Mouse (Mus musculus) limb, embryonic 11.5 days (tissue): ENCODE results near the gene Gm36028. TPM values are rescaled to one million over a fixed set of nuclear protein-coding genes. Genes with fewer than 3 reads are reported as not detected.

Source experiments
- ATAC-seq: fragments of 200-750 bp; cut with Nextera tagmentation; 2 replicates; pipeline ENCODE4 v1.8.0; 2017; ENCODE audit warnings: low read depth; ENCODE audit not compliant: insufficient number of reproducible peaks, low FRiP score, low TSS enrichment
- DNase-seq: peaks from one replicate; pipeline ENCODE4 v3.0.0-alpha.2; 2015; ENCODE audit warnings: low spot score
- H3K27ac ChIP-seq: fragments of 300-500 bp; sonication (generic); replicated peaks from 2 replicates; pipeline ENCODE4 v1.5.1; 2014; ENCODE audit warnings: low read depth, mild to moderate bottlenecking, low read length
- H3K27me3 ChIP-seq: fragments of 300-500 bp; sonication (generic); 2 replicates; pipeline ENCODE4 v1.6.1; 2014; ENCODE audit warnings: mild to moderate bottlenecking, low read length, mixed read lengths; ENCODE audit not compliant: control insufficient read depth, insufficient read depth
- H3K36me3 ChIP-seq: fragments of 300-500 bp; sonication (generic); 2 replicates; pipeline ENCODE4 v1.6.1; 2014; ENCODE audit warnings: mild to moderate bottlenecking, low read length, moderate library complexity, mixed read lengths; ENCODE audit not compliant: control insufficient read depth, insufficient read depth
- H3K4me1 ChIP-seq: fragments of 300-500 bp; sonication (generic); 2 replicates; pipeline ENCODE4 v1.6.1; 2014; ENCODE audit warnings: low read length, mixed read lengths; ENCODE audit not compliant: control insufficient read depth, insufficient read depth
- H3K4me2 ChIP-seq: fragments of 300-500 bp; sonication (generic); 2 replicates; pipeline ENCODE4 v1.6.1; 2014; ENCODE audit warnings: low read depth, mild to moderate bottlenecking, moderate library complexity; ENCODE audit not compliant: severe bottlenecking
- H3K4me3 ChIP-seq: fragments of 300-500 bp; sonication (generic); 2 replicates; pipeline ENCODE4 v1.5.1; 2014; ENCODE audit warnings: low read depth, low read length
- H3K9ac ChIP-seq: fragments of 300-500 bp; sonication (generic); 2 replicates; pipeline ENCODE4 v1.6.1; 2014; ENCODE audit warnings: mild to moderate bottlenecking, low read length
- H3K9me3 ChIP-seq: fragments of 300-500 bp; sonication (generic); 2 replicates; pipeline ENCODE4 v1.6.1; 2016; ENCODE audit warnings: low read length; ENCODE audit not compliant: control insufficient read depth
- whole genome bisulfite sequencing: fragments of 180-500 bp; shearing (Covaris S2); extraction: QIAGEN DNeasy Blood & Tissue Kit; methylation state at CpG from one replicate; pipeline ENCODE4 v1.1.7; 2014; 5-methylcytosine and 5-hydroxymethylcytosine counted together
- polyA plus RNA-seq: library from polyadenylated mRNA; unstranded; fragments of >200 nt; fragmentation: Nextera tagmentation; extraction: Ambion mirVana; gene quantifications from 2 replicates; pipeline ENCODE4 v1.2.1, GENCODE M21; 2014

Gene Gm36028
- polyA plus RNA-seq, 1 experiment from 2014 or later: not detected

DNA sequence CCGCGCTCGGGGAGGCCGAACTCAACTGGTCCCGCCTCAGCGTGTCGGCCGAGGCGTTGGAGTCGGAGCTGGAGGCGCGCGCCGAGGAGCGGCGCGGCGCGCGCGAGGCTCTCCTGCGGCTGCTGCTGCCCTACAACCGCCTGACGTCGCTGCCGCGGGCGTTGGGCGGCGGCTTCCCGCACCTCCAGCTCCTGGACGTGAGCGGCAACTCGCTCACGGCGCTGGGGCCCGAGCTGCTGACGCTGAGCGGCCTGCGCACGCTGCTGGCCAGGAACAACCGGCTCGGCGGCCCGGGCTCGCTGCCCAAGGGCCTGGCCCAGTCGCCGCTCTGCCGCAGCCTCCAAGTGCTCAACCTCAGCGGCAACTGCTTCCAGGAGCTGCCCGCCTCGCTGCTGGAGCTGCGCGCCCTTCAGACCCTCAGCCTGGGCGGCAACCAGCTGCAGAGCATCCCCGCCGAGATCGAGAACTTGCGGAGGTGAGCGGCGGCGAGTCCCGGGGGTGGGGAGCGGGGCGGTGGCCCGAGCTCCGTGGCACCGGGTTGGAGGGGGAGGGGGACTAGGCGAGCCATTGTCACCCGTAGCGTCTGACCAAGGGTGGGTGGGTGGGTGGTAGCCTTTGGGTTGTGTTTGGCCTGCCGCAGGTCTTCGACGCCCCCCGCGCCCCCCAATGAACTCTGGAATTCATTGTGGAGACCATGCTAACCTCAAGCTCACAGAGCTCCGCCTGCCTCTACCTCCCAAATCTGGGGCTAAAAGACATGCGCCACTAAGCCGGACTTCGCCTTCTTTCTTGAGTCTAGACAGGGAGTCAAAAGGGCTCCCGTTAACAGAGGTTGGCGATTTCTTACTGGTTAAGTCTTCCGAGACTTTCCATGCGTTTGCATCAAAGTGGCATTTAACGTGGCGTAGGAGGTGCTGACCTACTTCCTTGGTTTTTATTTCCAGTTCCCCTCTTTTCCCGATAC, 7.8 kb upstream of the Gm36028 start:
- Histone ChIP-seq H3K36me3 (no peaks in the 10 kb centered on the region), H3K4me3 (peak overlapping the region; percentile 98), H3K9me3 (no peaks in the 10 kb centered on the region), H3K4me1 (peaks cover 6% of the 10 kb centered on the region; the same call in 1 of the 2 replicates), H3K9ac (peak overlapping the region; percentile 99), H3K27ac (peak overlapping the region; percentile 98), H3K27me3 (no peaks in the 10 kb centered on the region), H3K4me2 (peak overlapping the region; percentile 77)
- peak; percentile 63 for ATAC-seq
- peak; percentile 82 for DNase-seq
- under 1% methylated on average over 81 of the region's 87 CpGs for WGBS

DNA sequence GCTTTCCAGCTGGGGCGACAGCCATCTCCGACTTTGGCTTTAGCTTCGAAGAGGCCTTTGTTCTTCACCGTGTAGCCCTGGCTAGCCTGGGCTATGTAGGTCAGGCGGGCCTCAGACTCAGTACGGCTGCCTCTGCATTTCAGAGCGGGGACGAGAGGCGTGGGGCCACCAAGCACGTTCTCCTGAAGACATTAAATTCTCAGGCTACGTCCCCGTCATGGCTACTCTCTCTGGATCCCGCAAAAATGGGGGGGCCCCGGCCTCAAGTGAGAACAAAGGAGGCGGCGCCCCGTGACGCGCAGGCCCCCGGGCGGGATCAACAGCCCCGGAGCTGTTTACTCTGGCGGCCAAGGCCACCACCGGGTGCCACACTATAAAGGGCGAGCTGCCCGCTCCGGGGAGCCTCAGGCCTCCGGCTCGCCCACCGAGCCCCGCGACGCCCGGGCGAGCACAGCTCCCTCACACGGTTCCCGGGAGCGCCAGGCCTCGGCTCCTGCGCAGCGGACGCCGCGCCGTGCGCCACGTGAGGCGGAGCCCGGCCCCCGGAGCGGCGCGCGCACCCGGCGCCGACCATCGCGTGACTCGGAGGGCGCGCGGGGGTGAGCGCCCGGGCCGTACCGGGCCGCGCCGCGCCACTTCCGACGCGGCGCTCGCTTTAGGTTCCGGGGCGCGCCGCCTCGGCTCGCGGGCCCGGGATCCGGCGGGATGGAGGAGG, 7.0 kb upstream of the Gm36028 start, which contains the start of gene Lrrc58:
Gene Lrrc58 (plus strand): TSS at position 599 of the 715 bp plus-strand sequence.
- H3K4me1 ChIP-seq: peaks cover 6% of the 10 kb centered on the region; the same call in 1 of the 2 replicates
- H3K27me3 ChIP-seq: no peaks in the 10 kb centered on the region
- WGBS: under 1% methylated on average over 69 of the region's 86 CpGs
- peak within 1 kb of the TSS; percentile 99 for H3K9ac ChIP-seq
- H3K4me3 ChIP-seq: peak within 1 kb of the TSS; percentile 98
- peak within 1 kb of the TSS; percentile 77 for H3K4me2 ChIP-seq
- peak within 1 kb of the TSS; percentile 98 for H3K27ac ChIP-seq
- peak; percentile 84 for DNase-seq
- ATAC-seq: peak; percentile 91
- no peaks in the 10 kb centered on the region for H3K36me3 ChIP-seq
- no peaks in the 10 kb centered on the region for H3K9me3 ChIP-seq

DNA sequence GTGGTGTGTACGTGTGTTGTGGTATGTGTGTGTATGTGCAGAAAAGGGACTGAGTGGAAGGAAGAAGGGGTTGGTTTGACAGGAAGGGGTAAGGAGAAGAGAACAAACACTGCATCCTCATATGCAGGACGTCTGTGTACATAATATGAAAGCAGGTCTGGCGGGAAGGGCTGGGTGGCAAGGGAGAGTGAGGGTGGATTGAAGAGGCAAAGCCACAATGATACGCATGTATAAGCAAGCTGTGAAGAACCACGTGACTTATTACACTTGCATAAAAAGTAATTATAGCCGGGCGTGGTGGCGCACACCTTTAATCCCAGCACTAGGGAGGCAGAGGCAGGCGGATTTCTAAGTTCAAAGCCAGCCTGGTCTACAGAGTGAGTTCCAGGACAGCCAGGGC, 4.9 kb upstream of the Gm36028 start:
- 90% methylated on average over 9 of the region's 9 CpGs for WGBS
- no peak overlapping the region for H3K9ac ChIP-seq
- H3K27ac ChIP-seq: no peak overlapping the region
- peaks cover 6% of the 10 kb centered on the region; the same call in 1 of the 2 replicates for H3K4me1 ChIP-seq
- ATAC-seq (no peak), DNase-seq (no peak)
- H3K27me3 ChIP-seq: no peaks in the 10 kb centered on the region
- H3K4me3 ChIP-seq: no peak overlapping the region
- H3K36me3 ChIP-seq: no peaks in the 10 kb centered on the region
- H3K9me3 ChIP-seq: no peaks in the 10 kb centered on the region
- no peak overlapping the region for H3K4me2 ChIP-seq

DNA sequence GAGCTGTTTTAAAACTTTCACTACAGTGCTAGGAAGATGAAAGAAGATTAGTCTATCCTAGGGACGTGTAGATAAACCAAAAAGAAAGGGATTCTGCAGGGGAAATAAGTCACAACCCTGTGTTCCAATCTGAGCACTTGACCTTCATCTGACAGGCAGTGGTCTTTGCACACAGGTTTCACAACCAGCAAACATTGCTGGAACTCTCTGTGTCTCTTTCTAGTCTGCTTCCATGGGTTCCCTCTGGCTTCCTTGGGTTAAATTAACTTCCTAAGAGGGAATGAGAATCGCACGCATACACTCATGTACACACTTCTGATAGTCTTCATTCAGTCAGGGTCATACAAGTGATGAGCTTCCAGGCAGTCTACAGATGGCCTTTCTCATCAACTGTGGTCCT, 2.9 kb upstream of the Gm36028 start:
- 80% methylated on average over 3 of the region's 3 CpGs for WGBS
- no peaks in the 10 kb centered on the region for H3K36me3 ChIP-seq
- DNase-seq (no peak), ATAC-seq (no peak)
- no peak overlapping the region for H3K27ac ChIP-seq
- H3K27me3 ChIP-seq: no peaks in the 10 kb centered on the region
- no peak overlapping the region for H3K9ac ChIP-seq
- no peaks in the 10 kb centered on the region for H3K4me1 ChIP-seq
- H3K4me2 ChIP-seq: no peak overlapping the region
- no peak overlapping the region for H3K4me3 ChIP-seq
- no peaks in the 10 kb centered on the region for H3K9me3 ChIP-seq

DNA sequence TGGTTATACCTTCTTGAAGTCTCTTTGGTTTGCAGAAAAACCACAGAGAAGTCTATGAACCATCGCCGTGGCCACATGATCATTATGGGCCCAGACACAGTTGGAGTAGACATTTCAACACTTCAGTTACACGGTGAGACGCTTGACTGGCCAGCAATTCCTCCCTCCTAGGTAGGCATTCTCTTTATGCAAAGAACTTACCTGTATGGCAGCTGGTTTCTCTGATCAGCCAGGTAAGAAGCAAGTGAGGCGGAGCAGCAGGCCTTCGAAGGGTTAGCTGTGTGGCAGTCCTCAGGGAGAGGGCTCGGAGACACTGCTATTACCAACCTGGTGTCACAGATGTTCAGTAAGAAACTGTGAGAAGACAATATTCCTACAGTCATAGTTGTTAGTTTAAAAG, 733 bp downstream of the Gm36028 start:
- Histone ChIP-seq H3K4me3 (no peak overlapping the region), H3K4me2 (no peak overlapping the region), H3K27me3 (no peaks in the 10 kb centered on the region), H3K36me3 (no peaks in the 10 kb centered on the region), H3K9ac (no peak overlapping the region), H3K4me1 (no peaks in the 10 kb centered on the region), H3K27ac (no peak overlapping the region), H3K9me3 (no peaks in the 10 kb centered on the region)
- DNase-seq (no peak), ATAC-seq (no peak)
- 81% methylated on average over 7 of the region's 7 CpGs for WGBS

DNA sequence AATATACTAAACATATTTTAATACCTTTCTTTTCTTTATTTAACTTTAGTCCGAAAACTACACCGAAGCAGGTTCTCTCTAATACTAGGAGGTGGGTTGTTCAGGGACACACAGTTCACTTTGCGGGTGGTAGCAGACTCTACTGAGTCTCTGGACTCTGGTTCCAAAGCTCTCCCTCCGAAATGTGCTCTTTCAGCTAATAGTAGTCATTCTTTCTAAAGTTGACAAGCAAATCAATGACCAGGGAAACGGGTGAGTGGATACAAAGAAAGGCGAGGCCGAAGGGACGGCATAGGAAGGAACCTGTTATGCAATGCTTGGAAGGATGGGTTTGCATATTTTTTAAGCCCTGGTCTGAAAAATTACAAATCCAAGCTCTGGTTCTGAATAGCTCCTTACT, 3.5 kb downstream of the Gm36028 start:
- H3K27ac ChIP-seq: no peak overlapping the region
- 90% methylated on average over 8 of the region's 8 CpGs for WGBS
- ATAC-seq: no peak
- H3K9me3 ChIP-seq: no peaks in the 10 kb centered on the region
- no peaks in the 10 kb centered on the region for H3K27me3 ChIP-seq
- H3K4me1 ChIP-seq: no peaks in the 10 kb centered on the region
- no peak overlapping the region for H3K4me2 ChIP-seq
- H3K4me3 ChIP-seq: no peak overlapping the region
- H3K36me3 ChIP-seq: no peaks in the 10 kb centered on the region
- no peak overlapping the region for H3K9ac ChIP-seq
- no peak for DNase-seq

DNA sequence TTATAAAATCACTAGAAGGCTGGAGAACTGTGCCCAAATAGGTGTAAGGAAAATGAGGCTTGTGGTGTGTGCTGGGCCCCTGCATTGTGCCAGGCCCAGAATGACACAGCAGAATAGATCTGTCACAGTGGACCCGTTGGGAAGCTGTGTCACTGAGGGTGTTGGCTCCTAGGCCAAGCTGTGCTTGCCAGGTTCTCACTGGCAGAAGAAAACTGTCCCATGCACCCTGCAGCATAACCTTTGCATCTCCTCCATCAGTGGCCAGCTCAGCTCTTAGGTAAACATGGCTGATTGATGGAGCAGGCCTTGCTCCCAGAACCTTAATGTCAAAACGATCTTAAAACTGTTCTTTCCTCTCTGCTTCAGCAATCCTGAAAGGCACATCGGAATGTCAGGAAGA, 4.6 kb downstream of the Gm36028 start:
- no peak for DNase-seq
- Histone ChIP-seq H3K27me3 (no peaks in the 10 kb centered on the region), H3K9ac (no peak overlapping the region), H3K4me3 (no peak overlapping the region), H3K9me3 (no peaks in the 10 kb centered on the region), H3K27ac (no peak overlapping the region), H3K4me2 (no peak overlapping the region), H3K4me1 (no peaks in the 10 kb centered on the region), H3K36me3 (no peaks in the 10 kb centered on the region)
- ATAC-seq: no peak
- 67% methylated on average over 3 of the region's 3 CpGs for WGBS

DNA sequence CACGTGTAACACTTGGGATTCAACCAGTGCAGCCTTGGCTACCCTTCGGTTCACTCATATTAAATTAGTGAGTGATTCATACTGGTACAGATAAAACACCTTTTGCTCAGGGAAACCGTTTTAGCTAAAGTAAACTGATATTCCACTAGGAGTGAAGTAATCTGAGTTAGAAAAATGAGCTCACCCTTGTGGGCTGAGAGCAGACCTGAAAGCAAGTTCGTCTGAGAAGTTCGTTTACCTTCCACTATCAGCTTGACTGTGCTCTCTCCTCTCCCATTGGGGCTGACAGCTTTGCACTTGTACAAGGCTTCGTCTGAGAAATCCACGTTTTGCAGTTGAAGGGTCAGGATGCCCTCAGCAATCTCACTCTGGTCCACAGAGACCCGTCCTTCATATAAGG, 5.4 kb downstream of the Gm36028 start:
- no peaks in the 10 kb centered on the region for H3K36me3 ChIP-seq
- no peaks in the 10 kb centered on the region for H3K9me3 ChIP-seq
- H3K4me3 ChIP-seq: no peak overlapping the region
- no peak overlapping the region for H3K27ac ChIP-seq
- WGBS: 76% methylated on average over 8 of the region's 8 CpGs
- no peak overlapping the region for H3K9ac ChIP-seq
- no peaks in the 10 kb centered on the region for H3K4me1 ChIP-seq
- H3K4me2 ChIP-seq: no peak overlapping the region
- ATAC-seq: no peak
- no peaks in the 10 kb centered on the region for H3K27me3 ChIP-seq
- no peak for DNase-seq
